Mouse (Mus musculus) frontal cortex, postnatal 10 days (tissue): Measurements from ENCODE around the gene Bcl2l13.
"Not testable (repeated sequence)": the region's sequence is repeated elsewhere in the genome, so short reads cannot be mapped to it uniquely, and the experiment has no call there.

ENCODE experiments used
- DNase-seq, 2 experiments: peaks; one replicate each; pipeline ENCODE4 v3.0.0; 2022; ENCODE audit warnings: low spot score in 2 of 2, mixed read lengths in 1 of 2

Gene Bcl2l13

DNA sequence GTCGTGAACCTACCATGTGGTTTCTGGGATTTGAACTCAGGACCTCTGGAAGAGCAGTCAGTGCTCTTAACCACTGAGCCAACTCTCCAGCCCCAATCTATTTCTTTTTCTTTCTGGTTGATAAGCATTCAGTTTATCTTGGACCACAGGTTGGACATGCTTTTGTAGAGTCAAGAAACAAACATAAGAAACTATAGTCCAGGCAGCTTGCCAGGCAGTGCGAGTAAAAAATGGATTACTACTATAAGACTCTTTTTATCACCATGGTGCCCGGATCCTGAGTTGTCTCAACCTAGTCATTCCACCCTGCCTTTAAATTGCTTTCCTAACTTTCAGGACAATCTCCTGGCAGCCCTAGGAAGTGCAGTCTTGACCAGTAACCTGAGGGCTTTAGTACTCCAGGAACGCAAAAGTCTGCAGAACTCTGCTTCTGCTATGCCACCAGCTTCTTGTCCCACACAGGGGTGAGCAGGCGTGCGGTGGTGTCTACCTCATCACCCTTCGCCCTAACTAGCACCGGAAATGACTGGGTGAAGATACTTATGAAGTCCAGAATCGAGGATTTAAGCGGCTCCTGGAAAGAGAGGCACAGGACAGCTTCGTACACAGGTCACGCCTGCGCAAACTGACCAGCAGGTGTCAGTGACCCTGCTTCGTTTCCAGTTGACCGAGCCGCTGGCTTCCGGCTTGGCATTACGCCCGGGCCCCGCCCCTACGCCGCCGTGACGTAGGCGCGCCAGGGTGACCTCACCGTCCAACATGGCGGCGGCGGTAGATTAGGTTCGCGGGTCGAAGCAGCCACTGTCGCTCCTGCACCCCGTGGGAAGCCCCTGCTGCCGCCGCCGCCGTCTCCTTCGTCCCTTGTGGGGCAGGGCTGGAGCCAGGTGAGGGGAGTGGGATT, at the start of gene Bcl2l13:
TSS of gene Bcl2l13 (plus strand) at position 739 of the 901 bp plus-strand sequence.
- DNase-seq: peak; percentile 87 to 93

DNA sequence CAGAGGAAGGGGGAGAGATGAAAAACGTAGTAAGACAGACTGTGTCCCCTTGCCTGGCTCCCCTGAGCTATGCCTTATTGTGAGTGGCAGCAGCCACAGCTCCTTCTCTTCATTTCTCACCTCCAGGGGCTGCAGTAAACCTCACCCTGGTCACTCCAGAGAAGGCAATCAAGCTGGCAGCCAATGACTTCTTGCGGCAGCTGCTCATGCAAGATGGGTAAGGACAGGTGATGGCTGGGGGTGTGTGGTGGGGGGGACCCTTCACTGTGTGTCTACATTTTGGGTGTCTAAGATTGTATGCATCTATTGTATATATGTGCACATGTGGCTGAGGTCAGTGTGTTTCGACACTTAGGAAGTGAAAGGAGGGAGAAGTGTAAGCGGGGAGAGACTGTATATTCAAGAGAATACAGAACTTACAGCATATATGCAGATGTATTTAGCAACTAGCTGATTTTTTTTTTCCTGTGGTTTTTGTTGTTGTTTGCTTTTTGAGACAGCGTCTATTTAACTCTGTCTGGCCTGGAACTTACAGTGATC, 47.9 kb upstream of the Bcl2l13 start:
- DNase-seq: no peak

DNA sequence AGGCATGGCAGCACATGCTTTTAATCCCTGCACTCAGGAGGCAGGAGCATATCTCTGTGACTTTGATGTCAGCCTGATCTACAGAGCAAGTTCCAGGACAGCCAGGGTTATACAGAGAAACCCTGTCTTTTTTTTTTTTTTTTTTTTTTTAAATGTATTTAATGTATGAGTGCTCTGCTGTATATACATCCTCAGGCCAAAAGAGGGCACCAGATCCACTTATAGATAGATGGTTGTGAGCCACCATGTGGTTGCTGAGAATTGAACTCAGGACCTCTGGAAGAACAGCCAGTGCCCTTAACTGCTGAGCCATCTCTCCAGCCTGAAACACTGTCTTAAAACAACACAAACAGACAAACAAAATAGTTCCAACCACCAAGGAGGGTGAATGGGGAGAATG, 47.1 kb upstream of the Bcl2l13 start:
- DNase-seq: no peak

DNA sequence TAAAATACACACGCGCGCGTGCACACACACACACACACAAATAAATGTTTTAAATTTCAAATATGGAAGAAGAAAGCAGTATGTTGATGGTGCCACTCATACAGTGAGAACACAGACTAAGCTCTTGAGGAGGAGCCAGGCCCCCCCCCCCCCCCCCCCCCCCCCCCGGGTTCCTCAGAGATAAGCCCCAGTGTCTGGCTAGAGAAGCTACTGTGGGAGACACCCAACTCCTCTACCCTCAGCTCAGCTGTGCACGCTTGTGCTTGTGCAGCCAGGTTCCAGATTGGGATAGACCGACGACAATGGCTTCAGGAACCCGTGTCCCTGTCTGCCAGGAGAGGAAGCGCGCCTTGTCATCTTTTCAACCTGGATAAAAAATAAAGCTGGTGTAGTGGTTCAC, 45.9 kb upstream of the Bcl2l13 start:
- DNase-seq: no peak

DNA sequence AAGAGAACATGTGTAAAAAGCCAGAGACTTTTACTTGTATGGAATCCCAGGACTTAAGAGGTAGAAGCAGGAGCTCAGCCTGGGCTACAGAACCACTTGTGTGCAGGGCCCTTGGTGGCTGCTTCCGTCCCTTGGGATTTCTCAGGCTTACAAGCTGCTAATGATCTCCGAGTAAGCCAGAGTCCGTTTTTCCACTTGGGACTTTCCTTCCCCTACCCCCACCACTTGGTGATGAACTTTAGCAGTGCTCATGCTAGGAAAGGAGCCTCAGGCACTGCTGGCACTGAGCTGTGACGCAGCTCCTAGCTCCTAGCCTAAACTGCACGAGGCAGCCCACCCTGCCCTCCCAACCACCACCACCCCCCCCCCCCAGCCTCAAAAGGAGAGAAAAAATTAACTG, 45.3 kb upstream of the Bcl2l13 start:
- no peak for DNase-seq

DNA sequence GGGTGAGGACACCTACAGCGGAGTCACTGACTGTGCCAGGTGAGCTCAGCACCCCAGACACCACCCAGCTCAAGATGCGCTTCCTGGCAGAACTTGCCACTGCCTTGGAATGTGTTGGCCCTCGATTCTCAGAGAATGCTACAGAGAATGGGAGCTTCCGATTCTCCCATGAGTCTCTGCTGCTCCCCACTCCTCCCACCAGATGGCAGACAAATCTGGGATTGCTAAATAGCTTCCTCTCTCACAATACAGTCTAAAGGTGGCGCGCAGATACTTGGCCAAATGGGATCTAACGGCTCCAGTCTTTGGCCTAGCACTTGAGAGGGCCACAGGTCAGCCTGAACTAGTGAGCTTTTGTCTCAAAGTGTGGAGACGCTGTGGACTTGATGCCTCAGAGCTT, 43.1 kb upstream of the Bcl2l13 start:
- DNase-seq: no peak

DNA sequence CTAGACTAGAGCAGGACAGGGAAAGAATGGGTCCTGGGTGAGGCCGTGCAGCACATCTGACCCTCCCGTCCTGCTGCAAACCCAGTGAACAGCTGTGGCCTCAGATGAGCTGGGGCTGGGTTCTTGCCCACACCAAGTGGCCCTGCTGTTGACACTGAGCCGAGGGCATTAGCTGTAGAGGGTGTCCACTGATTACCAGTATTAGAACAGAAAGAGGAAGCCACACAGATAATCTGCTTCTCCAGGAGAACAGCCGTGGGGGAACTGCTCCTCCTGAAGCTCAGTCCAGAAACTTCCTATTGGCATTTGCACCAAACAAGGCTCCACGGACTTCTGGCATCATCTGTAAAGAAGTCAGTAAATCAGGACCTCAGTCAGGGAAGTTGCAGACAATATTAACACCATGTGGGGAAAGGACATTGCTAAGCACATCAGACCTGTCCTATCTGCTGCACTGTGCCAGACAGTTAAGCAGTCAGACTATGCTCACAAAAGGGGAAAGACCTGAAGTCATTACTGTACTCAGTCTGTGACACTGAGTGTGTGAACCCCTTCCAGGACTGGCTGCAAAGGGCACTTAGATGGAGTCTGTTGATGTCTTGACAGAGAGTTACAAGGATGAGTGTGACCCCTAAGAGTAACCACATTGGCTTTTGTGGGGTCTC, 40.5 kb upstream of the Bcl2l13 start:
- DNase-seq: no peak

DNA sequence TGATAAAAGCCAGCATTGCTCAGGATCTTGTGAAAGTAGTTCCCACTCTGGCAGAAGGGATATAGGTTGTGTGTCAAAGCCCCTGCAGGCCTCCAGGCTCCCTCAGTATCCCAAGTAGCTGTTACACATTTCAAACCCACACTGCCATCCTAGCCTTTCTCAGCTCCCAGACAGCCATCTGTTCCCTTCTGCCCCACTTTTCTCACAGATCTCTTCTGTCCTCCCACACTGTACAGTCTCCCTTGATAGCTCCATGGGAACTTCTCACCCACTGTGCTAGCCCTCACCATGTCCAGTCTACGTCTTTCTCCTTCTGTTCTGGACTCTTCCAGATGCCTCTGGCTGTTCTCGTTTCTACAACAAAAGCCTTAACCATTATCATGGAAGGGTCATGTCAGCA, 39.9 kb upstream of the Bcl2l13 start:
- peak in 1 of 2 experiments; percentile 28 for DNase-seq

DNA sequence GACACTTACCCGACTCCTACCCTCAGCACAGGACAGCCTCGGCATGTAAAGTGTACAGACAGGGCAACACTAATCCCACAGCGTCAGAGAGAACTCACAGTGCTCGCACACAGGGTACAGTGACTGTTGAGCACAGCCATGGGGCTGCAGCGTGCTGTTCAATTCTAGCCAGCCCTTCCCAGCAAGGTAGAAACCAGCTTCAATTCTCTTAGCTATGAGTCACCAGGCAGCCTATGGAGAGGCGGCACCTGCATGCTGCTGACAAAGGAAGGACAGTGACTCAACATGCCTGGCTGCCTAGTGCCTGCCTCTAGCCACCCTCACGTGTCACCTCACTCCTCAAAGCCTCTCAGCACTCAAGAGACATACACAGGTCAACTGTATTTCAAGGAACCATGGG, 38.0 kb upstream of the Bcl2l13 start:
- no peak for DNase-seq

DNA sequence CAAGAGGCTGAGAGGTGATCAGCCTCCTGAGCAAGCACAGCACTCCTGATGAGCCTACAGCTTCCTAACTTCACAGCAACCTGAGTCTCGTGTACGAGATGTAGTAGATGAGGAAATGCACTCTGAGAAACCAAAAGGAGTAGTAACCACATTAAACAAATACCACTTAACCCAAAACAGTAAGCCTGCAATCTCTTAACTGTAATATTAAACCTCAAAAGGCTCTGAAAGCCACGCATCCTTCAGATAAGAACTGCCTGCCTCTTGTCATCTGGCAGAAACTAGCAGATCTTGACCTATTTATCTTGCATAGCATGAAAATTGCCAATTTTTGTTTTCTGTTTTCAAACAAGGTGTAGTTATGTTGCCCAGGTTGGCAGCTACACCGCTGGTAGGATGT, 37.1 kb upstream of the Bcl2l13 start:
- DNase-seq: no peak

DNA sequence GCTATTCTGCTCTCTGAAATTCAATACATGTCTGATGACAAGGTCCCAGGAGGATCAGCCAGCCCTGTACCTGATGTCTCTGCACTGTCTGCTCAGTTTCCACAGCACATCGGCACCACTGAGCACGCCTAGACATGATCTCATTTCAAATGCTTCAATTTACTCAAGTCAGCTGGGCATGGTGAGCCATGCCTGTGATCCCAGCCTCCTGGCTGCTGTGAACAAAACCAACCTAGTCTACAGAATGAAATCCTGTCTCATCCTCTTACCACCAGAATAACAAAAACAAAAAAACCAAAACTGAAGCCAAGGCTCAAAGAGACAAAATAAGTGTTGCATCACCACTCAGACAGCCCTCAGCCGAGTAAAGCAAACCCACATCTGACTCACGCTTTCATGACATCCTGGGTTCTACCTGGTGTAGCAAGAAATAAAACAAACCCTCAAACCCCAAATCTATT, 36.4 kb upstream of the Bcl2l13 start:
- no peak for DNase-seq

DNA sequence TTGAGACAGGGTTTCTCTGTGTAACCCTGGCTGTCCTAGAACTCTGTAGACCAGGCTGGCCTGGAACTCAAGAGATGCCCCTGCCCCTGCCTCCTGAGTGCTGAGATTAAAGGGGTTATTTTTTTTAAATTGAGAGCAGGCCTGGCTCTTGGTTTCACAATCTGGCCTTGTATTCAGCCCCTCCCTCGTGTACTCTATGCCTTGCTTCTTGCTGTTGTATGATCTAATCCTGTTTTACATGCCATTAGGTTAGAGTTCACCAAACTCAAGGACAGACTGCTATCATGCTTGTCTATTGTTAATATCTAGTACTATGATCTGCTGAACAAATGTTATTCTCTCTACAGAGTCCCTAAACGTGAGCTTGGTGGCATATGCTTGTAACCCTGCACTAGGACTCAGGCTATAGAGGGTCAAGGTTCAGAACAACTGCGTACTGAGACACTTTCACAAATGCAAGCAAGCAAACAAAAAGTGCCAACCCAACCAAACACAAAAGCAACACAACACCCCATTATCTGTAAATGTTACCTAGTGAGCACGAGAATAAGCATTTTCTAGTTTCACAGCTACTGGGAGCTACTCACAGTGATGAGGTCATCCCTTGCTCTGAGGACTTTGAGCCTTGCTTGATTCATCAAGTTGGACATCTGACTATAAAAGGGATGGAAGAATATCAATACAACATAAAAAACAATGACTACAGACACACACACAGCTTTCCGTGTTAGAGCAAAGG, 28.8 kb upstream of the Bcl2l13 start:
- no peak for DNase-seq

DNA sequence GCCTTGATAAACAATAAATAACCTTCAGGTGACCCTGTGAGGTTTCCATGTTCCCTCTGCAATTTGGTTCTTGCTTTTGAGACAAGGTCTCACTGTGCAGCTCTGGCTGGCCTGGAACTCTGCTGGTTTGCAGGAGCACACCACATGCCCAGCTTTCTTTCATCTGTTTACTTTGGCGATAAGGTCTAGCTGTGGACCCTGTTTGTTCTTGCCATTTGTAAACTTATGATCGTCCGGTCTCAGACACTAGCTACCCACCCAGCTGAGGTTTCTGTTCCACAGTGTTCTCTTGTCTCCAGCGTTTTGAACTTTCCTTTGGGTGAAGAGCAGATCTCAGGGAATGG, 28.3 kb upstream of the Bcl2l13 start:
- DNase-seq: no peak

DNA sequence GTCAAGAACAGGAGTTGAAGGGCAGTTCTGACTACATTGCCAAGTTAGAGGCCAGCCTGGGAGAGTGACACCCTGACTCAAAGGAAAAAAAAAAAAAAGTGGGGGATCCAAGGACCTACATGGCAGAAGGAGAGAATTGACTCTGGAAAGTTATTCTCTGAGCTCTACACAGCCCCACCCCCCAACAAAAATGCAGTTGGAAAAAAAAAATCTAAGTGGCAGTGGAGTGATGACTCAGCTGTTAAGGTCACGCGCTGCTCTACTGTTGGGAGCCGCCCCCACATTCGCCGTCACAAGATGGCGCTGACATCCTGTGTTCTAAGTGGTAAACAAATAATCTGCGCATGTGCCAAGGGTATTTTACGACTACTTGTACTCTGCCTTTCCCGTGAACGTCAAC, 24.0 kb upstream of the Bcl2l13 start:
- not testable (repeated sequence) for DNase-seq

DNA sequence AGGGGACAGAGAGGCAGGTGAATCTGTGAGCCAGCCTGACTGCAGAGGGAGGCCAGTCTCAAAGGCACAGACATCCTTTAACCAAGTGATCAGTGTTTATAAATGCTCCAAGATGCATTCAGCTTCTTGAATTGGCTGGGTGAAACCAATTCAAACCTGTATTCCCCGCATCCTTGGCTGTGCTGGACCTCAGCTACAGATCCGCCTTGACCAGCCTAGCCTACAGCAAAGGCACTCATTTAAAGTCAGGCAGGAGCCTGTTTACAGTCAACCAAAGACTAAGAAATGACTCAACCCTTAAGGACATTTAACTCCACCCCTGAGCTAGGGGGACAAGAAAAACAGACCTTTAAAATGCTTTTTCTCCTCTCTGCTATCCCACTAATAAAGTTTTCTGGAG, 16.7 kb upstream of the Bcl2l13 start:
- DNase-seq: no peak

DNA sequence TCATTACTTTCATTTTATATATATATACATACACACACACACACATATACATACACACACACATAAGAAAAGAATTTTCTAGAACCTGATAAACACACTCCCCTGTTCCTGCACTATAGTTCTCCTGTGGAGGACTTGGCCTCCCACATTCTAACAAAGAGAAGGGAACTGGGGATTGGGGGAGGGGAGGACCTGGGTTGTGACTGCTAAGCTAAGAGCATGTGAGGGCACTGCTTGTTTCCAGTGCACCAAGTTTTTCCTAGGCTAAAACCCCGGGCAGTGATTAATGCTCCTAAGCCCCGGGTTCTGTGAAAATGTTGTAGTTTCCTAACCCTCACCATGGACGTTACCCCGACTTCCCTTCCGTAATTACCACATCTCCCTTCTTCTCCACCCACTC, 15.9 kb upstream of the Bcl2l13 start:
- no peak for DNase-seq

DNA sequence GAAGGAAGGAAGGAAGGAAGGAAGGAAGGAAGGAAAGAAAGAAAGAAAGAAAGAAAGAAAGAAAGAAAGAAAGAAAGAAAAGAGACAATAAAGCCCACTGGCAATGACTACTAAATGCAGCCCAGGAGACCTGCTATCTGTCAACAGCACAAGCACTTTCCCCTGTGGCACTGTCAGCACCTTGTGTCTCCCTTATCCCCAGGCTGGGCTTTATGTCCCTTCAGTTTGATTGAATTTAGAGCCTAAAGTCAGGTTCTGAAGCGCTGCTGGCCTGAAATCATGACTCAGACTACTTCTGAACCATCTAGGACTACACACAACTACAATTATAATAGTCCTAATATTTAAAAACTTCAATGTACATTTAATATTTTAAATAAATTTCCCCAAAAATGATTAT, 15.1 kb upstream of the Bcl2l13 start:
- DNase-seq: no peak

DNA sequence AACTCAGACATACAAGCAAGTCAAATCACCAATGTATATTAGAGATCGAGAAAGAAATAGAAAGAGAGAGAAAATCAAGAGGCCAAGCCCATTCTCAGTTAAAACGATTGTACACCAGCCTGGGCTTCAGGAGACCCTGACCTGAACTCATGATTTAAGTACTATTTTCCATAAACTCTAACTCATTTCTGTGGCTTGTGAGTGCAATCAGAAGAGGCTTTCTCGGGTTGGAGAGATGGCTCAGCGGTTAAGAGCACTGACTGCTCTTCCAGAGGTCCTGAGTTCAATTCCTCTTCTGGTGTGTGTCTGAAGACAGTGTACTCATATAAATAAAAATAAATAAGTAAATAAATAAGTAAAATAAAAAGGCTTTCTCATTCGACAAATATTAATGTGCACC, 14.3 kb upstream of the Bcl2l13 start:
- DNase-seq: no peak

DNA sequence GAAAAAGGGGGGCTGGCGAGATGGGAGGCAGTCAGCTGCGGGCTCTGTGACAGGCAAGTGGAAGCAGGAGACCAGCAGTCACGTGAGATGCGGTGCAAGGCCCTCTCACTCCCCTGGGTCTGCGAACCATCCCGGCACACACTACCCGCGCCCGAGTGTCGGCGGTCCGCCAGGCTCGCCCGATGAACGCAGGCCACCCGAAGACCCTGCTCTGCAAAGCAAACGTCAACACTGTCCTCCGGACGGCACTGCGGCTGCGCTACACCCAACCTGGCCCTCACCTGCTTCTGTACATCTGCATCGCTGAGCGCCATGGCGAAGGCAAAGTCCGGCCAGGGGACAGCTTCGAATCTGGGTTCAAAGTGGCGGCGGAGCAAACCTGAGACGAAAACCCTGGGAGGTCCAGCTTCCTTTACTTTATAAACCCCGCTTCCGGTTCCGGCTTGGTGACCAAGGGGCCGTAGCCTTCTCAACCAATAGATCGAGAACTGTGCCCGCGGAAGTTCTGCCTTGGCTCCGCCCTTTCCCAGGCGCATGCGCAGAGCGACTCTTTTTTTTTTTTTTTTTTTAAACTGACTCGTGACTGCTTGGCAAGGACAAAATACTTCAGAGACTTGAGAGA, 13.6 kb upstream of the Bcl2l13 start, which contains the start of gene Atp6v1e1:
TSS of gene Atp6v1e1 (minus strand) at position 487 of the 622 bp plus-strand sequence.
- peak; percentile 89 for DNase-seq

DNA sequence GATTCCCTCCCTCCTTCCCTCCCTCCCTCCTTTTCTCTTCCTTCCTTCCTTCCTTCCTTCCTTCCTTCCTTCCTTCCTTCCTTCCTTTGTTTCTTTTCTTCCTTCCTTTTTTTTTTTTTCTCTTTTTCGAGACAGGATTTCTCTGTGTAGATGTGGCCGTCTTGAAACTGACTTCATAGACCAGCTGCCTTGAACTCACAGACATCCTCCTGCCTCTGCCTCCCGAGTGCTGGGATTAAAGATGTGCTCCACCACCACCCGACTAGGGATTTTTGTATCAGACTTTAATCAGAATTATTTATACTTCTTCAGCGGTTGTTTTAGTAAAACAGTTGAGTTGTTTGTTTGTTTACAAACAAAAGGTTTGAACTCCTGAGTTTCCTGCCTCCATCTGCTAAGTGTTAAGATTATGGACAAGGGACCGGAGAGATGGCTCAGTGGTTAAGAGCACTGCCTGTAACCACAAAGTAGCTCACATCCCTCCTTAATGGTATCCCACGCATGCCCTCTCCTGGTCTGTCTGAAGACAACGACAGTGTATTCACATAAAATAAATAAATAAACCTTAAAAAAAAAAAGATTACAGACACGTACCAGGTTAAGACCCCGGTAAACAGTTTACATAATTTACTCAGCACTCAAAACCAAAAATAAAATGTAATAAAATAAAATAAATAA, 12.9 kb upstream of the Bcl2l13 start:
- DNase-seq: no peak

DNA sequence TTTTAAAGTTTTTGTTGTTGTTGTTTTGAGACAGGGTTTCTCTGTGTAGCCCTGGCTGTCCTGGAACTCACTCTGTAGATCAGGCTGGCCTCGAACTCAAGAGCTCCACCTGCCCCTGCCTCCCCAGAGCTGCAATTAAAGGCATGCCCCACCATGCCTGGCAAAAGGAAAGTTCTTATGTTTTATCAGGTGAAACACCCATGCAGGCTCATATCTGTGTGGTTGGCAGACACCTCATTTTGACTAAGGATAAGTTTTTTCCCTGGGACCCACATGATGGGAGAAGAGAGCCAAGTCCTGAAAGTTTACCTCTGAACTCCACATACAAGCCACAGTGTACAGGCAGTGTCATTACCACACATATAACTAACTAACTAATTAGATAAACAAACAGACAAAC, 6.0 kb upstream of the Bcl2l13 start:
- no peak for DNase-seq
